Mouse (Mus musculus) liver, embryonic 14.5 days (tissue): ENCODE data around the gene Tbccd1. TPM values are rescaled to one million over a fixed set of nuclear protein-coding genes. Genes with fewer than 3 reads are reported as not detected.

Experiments
- ATAC-seq: fragments of 200-750 bp; cut with Nextera tagmentation; 2 replicates; pipeline ENCODE4 v1.8.0; 2017; ENCODE audit warnings: moderate number of reproducible peaks, mild to moderate bottlenecking, moderate library complexity; ENCODE audit not compliant: insufficient read depth
- DNase-seq, 3 experiments: peaks; one replicate each; pipeline ENCODE4 v3.0.0-alpha.2; 2012 to 2013; ENCODE audit warnings: low read depth in 3 of 3, low spot score in 3 of 3
- H3K27ac ChIP-seq: fragments of 300-500 bp; sonication (generic); 2 replicates; pipeline ENCODE4 v1.5.1; 2014; ENCODE audit warnings: moderate library complexity, mild to moderate bottlenecking, control low read depth, inconsistent platforms
- H3K27me3 ChIP-seq: fragments of 300-500 bp; sonication (generic); 2 replicates; pipeline ENCODE4 v1.6.1; 2014; ENCODE audit warnings: mild to moderate bottlenecking, low read length, moderate library complexity; ENCODE audit not compliant: control insufficient read depth, insufficient read depth
- H3K36me3 ChIP-seq: fragments of 300-500 bp; sonication (generic); replicated peaks from 2 replicates; pipeline ENCODE4 v1.6.1; 2014; ENCODE audit warnings: low read depth; ENCODE audit not compliant: control insufficient read depth, insufficient read depth
- H3K4me1 ChIP-seq, 2 experiments: fragments of 200-500 bp in 1 of 2; fragments of 300-500 bp in 1 of 2; sonication (generic) in 1 of 2; replicated peaks; 2 replicates each; pipeline ENCODE4 v1.6.1; 2012 to 2014; ENCODE audit warnings: antibody characterized with exemption in 1 of 2, inconsistent platforms in 1 of 2, low read length in 1 of 2; ENCODE audit not compliant: control insufficient read depth in 2 of 2, insufficient read depth in 2 of 2
- H3K4me2 ChIP-seq: fragments of 300-500 bp; sonication (generic); 2 replicates; pipeline ENCODE4 v1.6.1; 2014; ENCODE audit warnings: low read depth, mild to moderate bottlenecking, control low read depth, moderate library complexity
- H3K4me3 ChIP-seq, 2 experiments: fragments of 200-500 bp in 1 of 2; fragments of 300-500 bp in 1 of 2; sonication (generic) in 1 of 2; 2 replicates each; pipeline ENCODE4 v1.5.1; 2012 to 2014; ENCODE audit warnings: low read depth in 2 of 2, low read length in 2 of 2, mild to moderate bottlenecking in 2 of 2, control low read depth in 1 of 2, inconsistent platforms in 1 of 2, moderate library complexity in 1 of 2; ENCODE audit not compliant: insufficient read depth in 1 of 2
- H3K9ac ChIP-seq: fragments of 300-500 bp; sonication (generic); replicated peaks from 2 replicates; pipeline ENCODE4 v1.6.1; 2014; ENCODE audit warnings: mild to moderate bottlenecking, control low read depth, moderate library complexity
- H3K9me3 ChIP-seq: fragments of 300-500 bp; sonication (generic); 2 replicates; pipeline ENCODE4 v1.6.1; 2016; ENCODE audit warnings: low read length, mixed read lengths; ENCODE audit not compliant: control insufficient read depth
- CTCF ChIP-seq: IDR thresholded peaks from 2 replicates; pipeline ENCODE4 v1.5.1; 2016; ENCODE audit warnings: antibody characterized with exemption, low read depth, control low read depth
- EP300 ChIP-seq: IDR thresholded peaks from 2 replicates; pipeline ENCODE4 v1.6.1; 2016; ENCODE audit warnings: antibody characterized with exemption, low read depth
- WGBS: fragments of 180-500 bp; shearing (Covaris S2); extraction: QIAGEN DNeasy Blood & Tissue Kit; methylation state at CpG from one replicate; pipeline ENCODE4 v1.1.7; 2014; ENCODE audit not compliant: insufficient replicate concordance; 5-methylcytosine and 5-hydroxymethylcytosine counted together
- polyA plus RNA-seq, 2 experiments: library from polyadenylated mRNA; depleted of rRNA in 1 of 2; stranded (reverse) in 1 of 2; unstranded in 1 of 2; fragments of >200 nt; fragmentation: Nextera tagmentation in 1 of 2; extraction: Ambion mirVana in 1 of 2; gene quantifications; 2 replicates each; pipeline versions ENCODE4 v1.2.1 to v1.2.3; 2012 to 2014

Gene Tbccd1
- polyA plus RNA-seq, 2 experiments = 23.5 to 25.6 TPM

DNA sequence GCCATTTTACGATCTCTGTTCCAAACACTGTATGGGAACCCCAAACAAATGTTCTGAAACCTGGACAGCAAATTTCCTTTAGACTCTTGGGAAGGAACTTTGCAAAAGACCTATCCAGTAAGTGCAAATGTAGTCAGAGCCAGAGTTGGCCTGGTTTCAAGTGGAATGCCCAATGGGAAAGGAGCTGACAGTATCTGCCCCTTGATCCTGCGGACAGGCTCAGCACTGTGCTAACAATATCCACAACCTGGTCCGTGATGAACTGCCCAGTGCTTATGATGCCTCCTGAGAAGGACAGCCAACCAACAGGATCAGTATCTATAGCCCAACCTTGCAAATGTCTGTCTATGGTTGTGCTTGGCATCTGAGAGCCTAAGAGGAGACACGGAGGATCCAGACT, 12.0 kb downstream of the Tbccd1 start:
- H3K9ac ChIP-seq = no peak overlapping the region
- no peak for ATAC-seq
- no peak overlapping the region for H3K4me3 ChIP-seq
- no peak overlapping the region for H3K27ac ChIP-seq
- no peaks in the 10 kb centered on the region for H3K9me3 ChIP-seq
- no peak for TF ChIP-seq EP300
- no peak for TF ChIP-seq CTCF
- H3K27me3 ChIP-seq = no peaks in the 10 kb centered on the region
- no peak for DNase-seq
- peaks cover 11 to 15% of the 10 kb centered on the region in 2 experiments for H3K4me1 ChIP-seq
- WGBS = 80% methylated on average over 4 of the region's 4 CpGs
- H3K4me2 ChIP-seq = peak overlapping the region; percentile 68; the same call in 1 of the 2 replicates
- peaks cover 11% of the 10 kb centered on the region for H3K36me3 ChIP-seq

- DNase-seq (no peak), ATAC-seq (no peak)
- H3K9ac ChIP-seq = peak overlapping the region; percentile 19
- no peak overlapping the region for H3K27ac ChIP-seq
- no peak for TF ChIP-seq EP300
- TF ChIP-seq CTCF = no peak
- 54% methylated on average over 5 of the region's 5 CpGs for WGBS
- H3K4me3 ChIP-seq = peak overlapping the region; percentile 40 to 55; a peak in 3 of 4 replicates
- H3K4me2 ChIP-seq = peak overlapping the region; percentile 68
- H3K9me3 ChIP-seq = no peaks in the 10 kb centered on the region
- H3K36me3 ChIP-seq = peaks cover 15% of the 10 kb centered on the region
- H3K27me3 ChIP-seq = no peaks in the 10 kb centered on the region
- H3K4me1 ChIP-seq = peaks cover 11 to 14% of the 10 kb centered on the region in 2 experiments
These were observed 12.6 kb downstream of the Tbccd1 start for GRCm38 (mm10) chr16:22844834-22845233.

DNA sequence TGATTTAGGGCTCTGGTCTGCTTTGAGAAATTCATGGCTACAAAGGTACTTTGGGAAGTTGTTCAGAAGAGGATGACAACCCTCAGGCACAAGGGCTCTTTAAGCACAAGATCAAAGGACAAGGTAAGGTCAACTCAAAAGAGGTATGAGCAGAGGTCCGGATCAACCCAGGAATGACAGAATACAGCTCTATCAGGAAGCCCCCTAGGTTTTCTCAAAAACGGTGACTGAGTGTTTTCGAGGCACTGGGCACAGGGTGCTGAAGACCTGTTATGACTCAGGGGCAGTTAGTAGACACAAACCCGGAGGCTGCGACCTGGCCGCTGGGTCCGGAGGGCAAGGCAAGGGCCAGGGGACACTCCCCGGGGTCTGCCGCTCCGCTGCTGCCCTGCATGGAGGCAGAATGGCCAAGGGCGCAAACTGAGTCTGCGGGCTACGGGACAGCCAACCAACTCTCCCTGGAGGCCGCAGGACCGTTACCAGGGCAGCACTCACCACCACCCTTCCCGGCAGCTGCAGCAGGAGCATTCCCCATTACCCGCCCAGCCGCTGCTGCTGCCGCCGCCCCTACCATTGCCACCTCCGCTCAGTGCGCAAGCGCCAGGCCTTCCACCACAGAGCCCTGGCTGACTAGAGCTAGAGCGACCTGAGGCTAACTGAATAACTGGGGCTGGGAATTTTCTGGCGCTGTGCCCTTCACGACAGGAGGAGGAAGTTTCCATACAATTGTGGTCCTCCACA, 13.2 kb downstream of the Tbccd1 start:
- no peaks in the 10 kb centered on the region for H3K9me3 ChIP-seq
- H3K27ac ChIP-seq = no peak overlapping the region
- peak overlapping the region; percentile 40 to 55 for H3K4me3 ChIP-seq
- ATAC-seq (peak; percentile 84), DNase-seq (peak; percentile 44 to 55 (median 53))
- peaks cover 11 to 14% of the 10 kb centered on the region in 2 experiments for H3K4me1 ChIP-seq
- TF ChIP-seq EP300 (no peak), CTCF (no peak)
- peak overlapping the region; percentile 65 for H3K9ac ChIP-seq
- H3K4me2 ChIP-seq = peak overlapping the region; percentile 68
- H3K27me3 ChIP-seq = no peaks in the 10 kb centered on the region
- H3K36me3 ChIP-seq = peaks cover 21% of the 10 kb centered on the region
- WGBS = 8% methylated on average over 26 of the region's 26 CpGs

DNA sequence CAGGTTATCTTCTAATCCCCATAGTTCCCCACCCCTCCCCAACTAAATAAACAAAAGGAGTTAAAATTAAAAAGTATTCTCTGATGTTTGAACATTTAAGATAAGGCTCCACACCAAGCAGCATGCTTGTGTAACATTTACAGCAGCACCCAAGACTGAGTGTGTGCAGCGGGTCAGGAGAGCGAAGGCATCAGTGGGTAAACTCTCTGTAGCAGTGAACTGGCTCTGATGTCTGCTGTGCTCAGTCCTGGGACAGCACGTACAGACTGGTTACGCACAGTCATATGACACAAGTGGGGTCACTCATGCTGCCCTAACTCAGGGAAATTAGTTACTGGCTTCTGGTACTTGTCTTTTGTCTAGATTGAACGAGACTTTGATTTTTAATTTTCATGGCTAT, 14.6 kb downstream of the Tbccd1 start:
- 80% methylated on average over 5 of the region's 5 CpGs for whole genome bisulfite sequencing
- no peak for ATAC-seq
- H3K27me3 ChIP-seq = no peaks in the 10 kb centered on the region
- TF ChIP-seq EP300 (no peak), CTCF (no peak)
- no peak for DNase-seq
- H3K4me2 ChIP-seq = no peak overlapping the region
- H3K4me1 ChIP-seq = peaks cover 11 to 14% of the 10 kb centered on the region in 2 experiments
- H3K27ac ChIP-seq = no peak overlapping the region
- peaks cover 28% of the 10 kb centered on the region for H3K36me3 ChIP-seq
- no peak overlapping the region for H3K4me3 ChIP-seq
- no peaks in the 10 kb centered on the region for H3K9me3 ChIP-seq
- no peak overlapping the region for H3K9ac ChIP-seq

GRCm38 (mm10) chr16:22839146-22839857, 18.2 kb downstream of the Tbccd1 start:
- peaks cover 7 to 8% of the 10 kb centered on the region in 2 experiments for H3K4me1 ChIP-seq
- H3K4me3 ChIP-seq = no peak overlapping the region
- no peaks in the 10 kb centered on the region for H3K9me3 ChIP-seq
- ATAC-seq (no peak), DNase-seq (no peak)
- no peak overlapping the region for H3K27ac ChIP-seq
- peaks cover 46% of the 10 kb centered on the region for H3K36me3 ChIP-seq
- no peak overlapping the region for H3K4me2 ChIP-seq
- WGBS = 85% methylated on average over 3 of the region's 3 CpGs
- no peak for TF ChIP-seq EP300
- no peak for TF ChIP-seq CTCF
- no peaks in the 10 kb centered on the region for H3K27me3 ChIP-seq
- no peak overlapping the region for H3K9ac ChIP-seq
